Mouse (Mus musculus) stomach, embryonic 15.5 days (tissue): ENCODE measurements at regions not wholly inside any gene's neighbourhood (a gene's known extent, or its start where the extent isn't known, plus 50 kb on each side); places are given as distances from the start of the nearest gene placed in this dataset.

ENCODE experiments used
- ATAC-seq: fragments of 200-750 bp; cut with Nextera tagmentation; 2 replicates; pipeline ENCODE4 v1.8.0; 2017; ENCODE audit warnings: low read depth, moderate number of reproducible peaks, moderate TSS enrichment; ENCODE audit not compliant: insufficient read depth, low FRiP score
- H3K27ac ChIP-seq: fragments of 300-500 bp; sonication (generic); 2 replicates; pipeline ENCODE4 v1.5.1; 2015; ENCODE audit warnings: mild to moderate bottlenecking, inconsistent platforms
- H3K27me3 ChIP-seq: fragments of 300-500 bp; sonication (generic); replicated peaks from 2 replicates; pipeline ENCODE4 v1.6.1; 2015; ENCODE audit warnings: inconsistent platforms
- H3K36me3 ChIP-seq: fragments of 300-500 bp; sonication (generic); 2 replicates; pipeline ENCODE4 v1.6.1; 2015; ENCODE audit warnings: inconsistent platforms
- H3K4me1 ChIP-seq: fragments of 300-500 bp; sonication (generic); 2 replicates; pipeline ENCODE4 v1.6.1; 2015; ENCODE audit warnings: inconsistent platforms
- H3K4me2 ChIP-seq: fragments of 300-500 bp; sonication (generic); 2 replicates; pipeline ENCODE4 v1.6.1; 2015; ENCODE audit warnings: mild to moderate bottlenecking, inconsistent platforms
- H3K4me3 ChIP-seq: fragments of 300-500 bp; sonication (generic); replicated peaks from 2 replicates; pipeline ENCODE4 v1.5.1; 2015; ENCODE audit warnings: inconsistent platforms
- H3K9ac ChIP-seq: fragments of 300-500 bp; sonication (generic); 2 replicates; pipeline ENCODE4 v1.6.1; 2015; ENCODE audit warnings: inconsistent platforms
- H3K9me3 ChIP-seq: fragments of 300-500 bp; sonication (generic); 2 replicates; pipeline ENCODE4 v1.6.1; 2016; ENCODE audit warnings: inconsistent platforms
- WGBS: fragments of 180-500 bp; shearing (Covaris S2); methylation state at CpG from one replicate; pipeline ENCODE4 v1.1.7; 2015; 5-methylcytosine and 5-hydroxymethylcytosine counted together

DNA sequence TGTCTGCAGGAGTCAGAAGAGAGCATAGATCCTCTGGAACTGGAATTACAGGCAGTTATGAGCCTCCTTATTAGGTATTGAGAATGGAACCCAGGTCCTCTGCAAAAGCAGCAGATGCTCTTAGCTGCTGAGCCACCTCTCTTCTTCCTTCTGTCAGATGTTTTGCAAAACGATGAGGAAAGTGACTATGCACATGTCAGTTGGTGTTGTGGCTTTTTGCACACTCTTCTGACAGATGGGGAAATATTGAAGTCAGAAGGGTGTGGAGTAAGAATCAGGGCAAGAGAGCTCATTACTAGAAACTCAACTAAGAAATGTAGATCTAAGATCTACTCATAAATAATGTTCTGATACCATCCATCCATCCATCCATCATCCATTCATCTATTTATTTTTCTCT, 102.4 kb downstream of the Cdca7 start:
- no peaks in the 10 kb centered on the region for H3K9me3 ChIP-seq

DNA sequence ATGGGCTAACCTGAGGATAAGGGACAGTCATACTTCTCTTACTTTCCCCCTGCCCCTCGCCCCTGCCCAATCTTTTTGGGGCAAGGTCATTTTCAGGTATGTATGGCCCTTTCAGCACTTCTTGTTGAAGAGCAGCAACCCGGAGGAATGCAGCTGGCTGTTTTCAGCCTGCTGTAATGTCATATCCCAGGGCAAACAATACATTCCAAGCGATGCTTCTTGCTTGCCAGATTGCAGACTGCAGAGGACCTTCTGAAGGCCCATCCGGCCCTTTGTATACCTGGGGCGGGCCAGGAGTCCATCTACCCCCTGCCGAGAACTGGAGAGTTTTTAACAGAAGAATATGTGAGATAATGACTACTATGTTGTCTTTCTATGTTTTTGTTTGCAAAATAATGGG, 105.2 kb downstream of the Cdca7 start:
- no peak overlapping the region for H3K27ac ChIP-seq
- no peak overlapping the region for H3K4me2 ChIP-seq
- no peak overlapping the region for H3K4me3 ChIP-seq
- no peaks in the 10 kb centered on the region for H3K27me3 ChIP-seq
- WGBS, result 66% methylated on average over 6 of the region's 6 CpGs
- H3K36me3 ChIP-seq, result no peaks in the 10 kb centered on the region
- H3K9me3 ChIP-seq, result no peaks in the 10 kb centered on the region
- H3K4me1 ChIP-seq, result no peaks in the 10 kb centered on the region
- no peak for ATAC-seq
- H3K9ac ChIP-seq, result no peak overlapping the region

More for the DNA sequence above, 102.4 kb downstream of the Cdca7 start:
- H3K4me1 ChIP-seq, result no peaks in the 10 kb centered on the region
- no peak for ATAC-seq
- H3K36me3 ChIP-seq, result no peaks in the 10 kb centered on the region
- WGBS, result 71% methylated on average over 1 of the region's 1 CpGs
- no peaks in the 10 kb centered on the region for H3K27me3 ChIP-seq
- no peak overlapping the region for H3K27ac ChIP-seq
- no peak overlapping the region for H3K4me3 ChIP-seq
- no peak overlapping the region for H3K4me2 ChIP-seq
- H3K9ac ChIP-seq, result no peak overlapping the region

DNA sequence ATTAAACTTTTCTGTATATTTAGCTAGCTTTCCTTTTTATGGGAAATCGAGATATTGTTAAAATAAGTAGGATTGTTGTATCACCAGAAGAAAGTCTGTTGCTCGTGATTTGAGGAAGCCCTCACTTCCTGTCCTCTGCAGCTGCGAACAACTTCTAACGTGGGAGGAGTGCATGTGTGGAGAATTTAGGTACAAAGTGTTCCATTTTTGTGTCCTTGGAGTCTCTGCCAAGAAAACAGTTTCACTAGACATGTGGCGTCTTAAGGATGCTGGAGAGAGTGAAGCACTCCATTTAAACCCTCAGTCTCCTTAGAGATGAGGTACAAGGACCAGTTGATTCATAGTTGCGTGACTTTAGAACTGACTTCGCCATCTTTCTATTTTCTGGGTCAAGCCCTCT, 112.9 kb downstream of the Cdca7 start:
- 64% methylated on average over 7 of the region's 7 CpGs for WGBS
- Histone ChIP-seq H3K27ac (no peak overlapping the region), H3K4me1 (no peaks in the 10 kb centered on the region), H3K4me3 (no peak overlapping the region), H3K9ac (no peak overlapping the region), H3K9me3 (no peaks in the 10 kb centered on the region), H3K27me3 (no peaks in the 10 kb centered on the region), H3K4me2 (no peak overlapping the region), H3K36me3 (no peaks in the 10 kb centered on the region)
- ATAC-seq, result no peak

DNA sequence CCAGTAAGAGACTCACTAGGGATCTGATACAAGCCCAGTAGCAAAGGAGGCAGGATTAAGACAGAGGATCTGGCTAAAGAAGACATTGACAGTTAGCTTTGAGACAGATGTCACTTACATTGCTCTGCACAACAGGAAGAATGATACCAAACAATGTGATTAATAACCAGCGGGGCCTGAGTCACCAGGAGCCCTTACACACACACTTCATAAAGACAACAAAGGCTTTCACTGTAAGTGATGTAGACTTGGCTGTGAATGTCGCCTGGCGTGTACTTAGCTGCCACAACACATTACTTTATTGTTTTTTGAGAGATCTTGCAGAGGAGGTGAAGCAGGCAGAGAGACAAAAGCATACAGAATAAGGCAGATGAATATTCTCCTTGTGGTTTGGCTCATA, 116.1 kb downstream of the Cdca7 start:
- Histone ChIP-seq H3K9me3 (no peaks in the 10 kb centered on the region), H3K9ac (no peak overlapping the region), H3K4me3 (no peak overlapping the region), H3K27ac (no peak overlapping the region), H3K4me2 (no peak overlapping the region), H3K4me1 (no peaks in the 10 kb centered on the region), H3K27me3 (no peaks in the 10 kb centered on the region; the same call in 1 of the 2 replicates), H3K36me3 (no peaks in the 10 kb centered on the region)
- ATAC-seq, result no peak
- 37% methylated on average over 3 of the region's 3 CpGs for WGBS

DNA sequence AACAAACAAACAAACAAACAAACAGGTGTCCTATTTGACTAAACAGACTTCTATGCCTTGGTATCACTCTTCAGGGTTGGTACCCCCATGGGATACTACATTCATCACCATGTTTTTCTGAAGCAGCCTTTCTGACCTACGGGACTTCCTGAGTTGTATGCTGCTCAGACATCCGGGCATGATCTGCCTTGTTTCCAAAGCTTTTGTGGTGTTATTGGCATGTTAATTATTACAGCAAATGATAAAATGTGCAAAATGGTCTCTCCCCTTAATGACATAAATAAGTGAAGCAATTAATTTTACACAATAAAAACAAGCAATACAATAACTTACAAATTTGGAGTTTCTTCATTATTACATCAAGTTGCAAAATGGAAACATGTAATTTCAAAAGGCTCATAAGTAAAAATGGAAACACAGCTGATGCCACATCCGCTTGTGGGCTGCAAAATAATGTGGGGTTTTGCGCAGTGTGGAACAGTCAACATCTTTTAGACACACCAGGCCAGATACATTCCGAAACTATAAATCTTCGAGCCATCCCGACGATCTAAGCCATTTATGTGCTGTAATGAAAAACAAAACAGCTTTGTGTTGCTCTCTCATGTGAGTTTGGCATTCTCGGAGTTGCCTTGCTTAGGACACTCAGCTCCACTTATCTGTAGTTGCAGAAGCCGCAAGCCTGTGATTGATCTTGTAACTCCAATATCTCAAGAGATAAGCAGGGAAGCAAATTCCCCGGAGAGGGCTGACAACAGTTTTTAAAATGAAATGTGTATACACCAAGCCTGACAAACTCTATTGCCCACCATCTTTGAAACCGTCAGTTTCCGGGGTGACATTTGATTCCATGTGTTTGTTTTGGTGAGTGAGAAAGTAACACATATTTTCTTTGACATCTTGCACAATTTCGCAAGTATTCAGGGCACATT, 121.3 kb downstream of the Cdca7 start:
- Histone ChIP-seq H3K4me1 (no peaks in the 10 kb centered on the region), H3K27me3 (no peaks in the 10 kb centered on the region; the same call in 1 of the 2 replicates), H3K9ac (no peak overlapping the region), H3K36me3 (no peaks in the 10 kb centered on the region), H3K27ac (no peak overlapping the region), H3K4me3 (no peak overlapping the region), H3K9me3 (no peaks in the 10 kb centered on the region), H3K4me2 (no peak overlapping the region)
- 59% methylated on average over 14 of the region's 14 CpGs for WGBS
- ATAC-seq, result no peak

DNA sequence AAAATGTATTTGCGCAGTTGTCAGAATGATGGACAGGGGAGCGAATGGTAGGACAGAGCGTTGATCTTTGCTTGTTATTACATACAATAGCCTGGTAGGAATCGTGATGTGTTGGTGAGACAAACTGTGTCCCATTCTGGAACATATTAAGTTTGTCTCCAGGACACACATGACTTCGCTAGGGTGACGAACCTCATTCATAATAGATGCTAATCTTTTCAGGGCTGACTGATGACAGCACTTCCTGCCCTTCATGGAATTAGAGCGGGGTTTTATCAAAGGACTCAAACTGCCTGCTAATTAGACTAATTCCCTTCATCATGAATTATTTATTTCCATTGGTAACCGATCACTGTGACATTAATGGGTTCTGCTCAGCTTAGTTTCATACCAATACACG, 122.0 kb downstream of the Cdca7 start:
- Histone ChIP-seq H3K9me3 (no peaks in the 10 kb centered on the region), H3K36me3 (no peaks in the 10 kb centered on the region), H3K27me3 (no peaks in the 10 kb centered on the region; the same call in 1 of the 2 replicates), H3K4me2 (no peak overlapping the region), H3K27ac (no peak overlapping the region), H3K9ac (no peak overlapping the region), H3K4me3 (no peak overlapping the region), H3K4me1 (no peaks in the 10 kb centered on the region)
- no peak for ATAC-seq
- 54% methylated on average over 9 of the region's 9 CpGs for WGBS

DNA sequence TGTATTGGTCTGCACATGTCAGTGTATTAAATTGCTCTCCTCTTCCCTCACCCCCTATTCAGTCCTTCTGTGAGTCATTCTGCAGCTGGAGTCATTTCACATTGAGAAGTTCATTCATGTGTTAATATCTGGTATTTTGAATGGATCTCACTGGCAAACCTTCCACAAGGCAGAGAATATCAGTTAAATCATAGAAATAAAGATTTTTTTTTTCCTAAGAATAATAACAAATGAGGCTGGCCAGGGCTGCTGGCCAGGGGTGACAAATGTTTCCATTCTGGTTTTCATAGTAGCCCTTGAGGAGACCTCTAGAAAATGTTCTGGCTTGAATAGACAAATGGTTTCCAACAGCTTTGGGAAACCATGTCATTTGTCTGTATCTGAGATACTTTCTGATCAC, 124.8 kb downstream of the Cdca7 start:
- no peaks in the 10 kb centered on the region for H3K4me1 ChIP-seq
- H3K27me3 ChIP-seq, result no peaks in the 10 kb centered on the region; the same call in 1 of the 2 replicates
- no peak overlapping the region for H3K9ac ChIP-seq
- no peaks in the 10 kb centered on the region for H3K9me3 ChIP-seq
- no peak overlapping the region for H3K4me3 ChIP-seq
- no peak overlapping the region for H3K4me2 ChIP-seq
- no peaks in the 10 kb centered on the region for H3K36me3 ChIP-seq
- no peak overlapping the region for H3K27ac ChIP-seq
- no peak for ATAC-seq

DNA sequence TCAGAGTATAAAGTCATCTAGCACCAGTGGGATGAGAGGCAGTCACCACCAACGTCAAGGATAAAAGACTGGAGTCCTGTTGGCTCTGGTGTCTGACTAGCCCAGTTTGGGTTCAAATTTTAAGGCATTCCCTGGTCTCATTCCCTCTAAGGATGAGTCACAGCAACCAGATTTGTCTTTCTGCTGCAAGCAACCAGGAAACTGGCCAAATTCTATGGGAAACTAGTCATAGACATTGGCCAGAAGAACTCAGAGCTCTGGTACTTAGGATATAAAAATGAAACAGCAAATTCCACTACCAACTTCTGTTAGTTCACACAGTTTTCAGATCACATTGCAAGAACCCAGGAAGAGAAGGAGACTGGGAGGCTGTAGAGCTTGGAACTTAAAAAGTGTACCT, 126.2 kb downstream of the Cdca7 start:
- no peak for ATAC-seq
- no peak overlapping the region for H3K27ac ChIP-seq
- no peaks in the 10 kb centered on the region for H3K27me3 ChIP-seq
- H3K9ac ChIP-seq, result no peak overlapping the region
- H3K36me3 ChIP-seq, result no peaks in the 10 kb centered on the region
- no peaks in the 10 kb centered on the region for H3K4me1 ChIP-seq
- no peak overlapping the region for H3K4me2 ChIP-seq
- 69% methylated on average over 1 of the region's 1 CpGs for WGBS
- no peak overlapping the region for H3K4me3 ChIP-seq
- no peaks in the 10 kb centered on the region for H3K9me3 ChIP-seq

DNA sequence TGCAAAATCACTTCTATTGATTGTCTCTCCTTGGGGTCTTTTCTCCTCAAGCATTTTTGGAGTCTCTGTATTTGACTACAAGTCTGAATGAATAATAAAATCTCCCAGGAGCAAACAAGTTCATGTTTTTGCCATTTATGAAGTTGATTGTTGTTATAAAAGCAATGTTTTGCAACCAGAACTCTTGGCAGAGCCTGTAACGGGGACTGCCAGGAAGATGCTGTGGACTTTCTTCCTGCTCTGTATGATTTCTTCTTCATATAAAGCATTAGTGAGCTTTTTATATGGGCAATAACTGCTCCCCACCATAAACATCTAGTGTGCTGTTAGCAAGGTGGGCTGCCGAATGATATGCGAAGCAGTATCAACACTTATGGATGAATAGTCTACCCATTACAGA, 136.3 kb downstream of the Cdca7 start:
- 94% methylated on average over 3 of the region's 3 CpGs for WGBS
- ATAC-seq, result no peak

DNA sequence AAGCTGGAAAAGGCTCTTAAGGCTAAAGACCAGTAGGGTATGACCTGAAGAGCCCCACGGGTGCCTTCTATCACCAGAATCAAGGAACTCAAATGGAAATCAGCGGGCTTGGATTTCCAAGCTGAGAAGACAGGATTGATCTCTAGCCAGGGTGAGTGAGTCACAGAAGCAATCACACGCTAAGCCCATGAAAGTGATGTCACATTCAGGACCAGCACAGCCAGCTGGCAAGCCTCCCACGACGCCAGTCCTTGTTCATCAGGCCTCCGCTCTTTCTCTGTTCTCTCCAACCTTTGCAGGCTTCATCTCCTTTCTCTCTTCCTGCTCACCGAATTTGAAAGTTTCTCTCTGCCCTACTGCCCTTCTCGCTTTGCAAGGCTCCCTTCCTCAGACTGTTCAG, 138.3 kb downstream of the Cdca7 start:
- H3K9me3 ChIP-seq, result no peaks in the 10 kb centered on the region
- WGBS, result 70% methylated on average over 8 of the region's 8 CpGs
- ATAC-seq, result no peak

More for the DNA sequence above, 136.3 kb downstream of the Cdca7 start:
- H3K27ac ChIP-seq, result no peak overlapping the region
- H3K27me3 ChIP-seq, result no peaks in the 10 kb centered on the region
- no peak overlapping the region for H3K4me2 ChIP-seq
- H3K4me1 ChIP-seq, result no peaks in the 10 kb centered on the region
- no peaks in the 10 kb centered on the region for H3K9me3 ChIP-seq
- H3K4me3 ChIP-seq, result no peak overlapping the region
- H3K36me3 ChIP-seq, result no peaks in the 10 kb centered on the region
- no peak overlapping the region for H3K9ac ChIP-seq

DNA sequence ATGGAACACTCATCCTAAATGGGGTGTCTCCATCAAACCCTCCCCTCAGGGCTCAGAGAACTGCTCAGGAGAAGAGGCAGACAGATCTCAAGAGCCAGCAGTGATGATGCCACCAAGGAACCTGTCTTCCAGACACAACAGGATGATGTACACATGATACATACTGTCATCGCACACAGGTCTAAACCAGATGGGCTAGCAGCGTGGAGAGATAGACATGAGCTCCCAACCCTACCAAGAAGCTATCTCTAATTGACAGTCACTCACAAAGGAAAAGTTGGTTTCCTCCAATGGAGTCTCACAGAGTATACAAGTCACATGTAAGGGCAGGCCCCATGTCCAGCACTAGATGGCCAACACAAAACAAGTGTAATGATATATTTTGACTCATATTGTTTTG, 139.9 kb downstream of the Cdca7 start:
- 96% methylated on average over 2 of the region's 2 CpGs for WGBS
- Histone ChIP-seq H3K4me3 (no peak overlapping the region), H3K9ac (no peak overlapping the region), H3K27ac (no peak overlapping the region), H3K4me2 (no peak overlapping the region), H3K36me3 (no peaks in the 10 kb centered on the region), H3K27me3 (no peaks in the 10 kb centered on the region), H3K4me1 (0 out of 2 replicates have a peak, but pooled peaks cover 5% of the 10 kb centered on the region), H3K9me3 (no peaks in the 10 kb centered on the region)
- ATAC-seq, result no peak

More for the DNA sequence above, 138.3 kb downstream of the Cdca7 start:
- Histone ChIP-seq H3K4me3 (no peak overlapping the region), H3K9ac (no peak overlapping the region), H3K36me3 (no peaks in the 10 kb centered on the region), H3K4me2 (no peak overlapping the region), H3K27me3 (no peaks in the 10 kb centered on the region), H3K27ac (no peak overlapping the region), H3K4me1 (no peaks in the 10 kb centered on the region)

DNA sequence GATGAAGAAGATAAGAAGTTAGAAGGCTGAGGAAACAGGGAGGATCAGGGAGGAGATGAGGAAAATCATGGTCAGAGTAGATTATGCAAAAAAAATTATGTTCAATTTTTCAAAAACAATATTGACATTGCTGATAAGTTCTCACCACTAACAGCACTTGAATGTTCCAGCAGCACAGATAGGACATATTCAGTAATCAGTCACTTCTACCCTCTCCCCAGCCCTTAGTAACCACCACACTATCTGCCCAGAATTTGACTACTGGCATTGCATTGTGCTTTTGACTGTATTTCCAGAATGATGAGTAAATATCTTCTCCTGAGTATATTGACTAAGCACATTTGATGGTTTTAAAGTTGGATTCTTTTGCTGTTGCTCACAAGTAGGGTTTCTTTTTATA, 140.5 kb downstream of the Cdca7 start:
- H3K36me3 ChIP-seq, result no peaks in the 10 kb centered on the region
- H3K4me2 ChIP-seq, result no peak overlapping the region
- no peaks in the 10 kb centered on the region for H3K9me3 ChIP-seq
- H3K4me3 ChIP-seq, result no peak overlapping the region
- 0 out of 2 replicates have a peak, but pooled peaks cover 5% of the 10 kb centered on the region for H3K4me1 ChIP-seq
- no peak for ATAC-seq
- H3K27me3 ChIP-seq, result no peaks in the 10 kb centered on the region
- H3K27ac ChIP-seq, result no peak overlapping the region
- no peak overlapping the region for H3K9ac ChIP-seq
